Mouse (Mus musculus) ovary, postnatal 14 days (tissue): Measurements from ENCODE around the gene Oard1.

Source experiments
- DNase-seq: peaks from one replicate; pipeline ENCODE4 v3.0.0; 2022; ENCODE audit warnings: low spot score

The Oard1 gene

DNA sequence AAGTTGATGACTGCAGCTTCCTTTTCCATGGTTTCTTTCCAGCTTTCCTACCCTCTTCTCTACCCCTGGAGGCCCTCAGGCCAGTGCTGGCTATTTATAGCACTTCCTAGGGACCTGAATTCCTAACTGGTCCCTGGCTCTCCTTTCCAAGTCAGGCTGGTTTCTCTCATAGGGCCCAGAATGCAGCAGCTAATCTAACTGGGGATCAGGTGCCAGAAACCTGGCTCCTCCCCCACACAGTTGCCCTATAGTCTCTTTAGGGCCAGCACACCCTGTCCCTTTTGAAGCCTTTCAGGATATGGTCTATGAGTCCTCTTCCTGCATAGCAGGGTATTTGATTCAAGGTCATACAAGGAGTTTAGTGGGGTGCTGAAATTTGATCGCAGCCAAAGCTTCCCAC lies 26.7 kb downstream of the Oard1 start:
- no peak for DNase-seq

DNA sequence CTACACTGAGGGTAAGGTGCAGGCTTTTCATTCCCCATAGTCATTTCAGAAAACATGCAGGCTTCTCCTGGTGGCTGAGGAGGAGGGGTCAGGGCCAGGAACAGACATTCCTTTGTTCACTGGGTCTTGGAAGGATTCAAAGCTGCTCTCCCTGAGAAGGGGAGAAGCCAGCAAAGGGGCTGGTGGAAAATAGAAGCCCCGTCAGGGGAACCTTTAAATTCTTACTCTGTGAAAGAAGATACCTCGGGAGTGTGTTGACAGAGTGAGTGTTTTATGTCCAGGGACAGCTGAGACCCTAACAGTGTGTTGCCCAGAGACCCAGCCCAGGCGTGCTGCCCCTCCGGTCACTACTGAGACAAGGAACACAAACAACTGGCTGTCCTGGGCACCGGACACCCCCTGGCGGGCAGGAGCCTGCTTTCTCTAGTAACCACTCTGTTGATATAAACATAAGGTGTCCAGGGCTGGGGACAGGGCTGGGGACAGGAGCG lies 27.7 kb downstream of the Oard1 start:
- no peak for DNase-seq

DNA sequence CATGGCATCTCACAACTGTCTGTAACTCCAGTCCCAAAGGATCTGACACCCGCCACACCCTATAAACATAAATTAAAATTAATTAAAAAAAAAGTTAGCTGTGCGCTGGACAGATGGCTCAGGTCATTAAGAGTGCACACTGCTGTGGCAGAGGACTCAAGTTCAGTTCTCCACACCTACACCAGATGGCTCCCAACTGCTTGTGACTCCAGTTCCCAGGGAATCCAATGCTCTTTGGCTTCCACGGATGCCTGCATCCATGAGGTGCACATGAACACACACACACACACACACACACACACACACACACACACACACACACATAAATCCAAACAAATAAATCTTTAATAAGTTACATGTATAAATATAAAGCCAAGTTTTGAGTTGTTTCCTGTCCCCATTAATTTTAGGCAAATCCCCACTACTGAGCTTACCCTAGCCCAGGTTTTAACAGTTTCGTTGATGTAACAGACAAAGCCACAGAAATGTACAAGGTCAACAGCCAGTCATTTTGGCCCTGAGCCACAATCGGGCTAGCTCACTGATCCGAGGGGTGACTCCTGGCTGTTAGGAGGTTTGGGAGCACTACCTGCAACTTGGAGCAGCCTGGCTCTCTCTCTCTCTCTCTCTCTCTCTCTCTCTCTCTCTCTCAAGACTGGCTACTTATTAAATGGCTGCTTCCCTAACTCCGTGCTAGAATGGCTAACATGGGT lies 33.1 kb downstream of the Oard1 start:
- DNase-seq, result no peak

DNA sequence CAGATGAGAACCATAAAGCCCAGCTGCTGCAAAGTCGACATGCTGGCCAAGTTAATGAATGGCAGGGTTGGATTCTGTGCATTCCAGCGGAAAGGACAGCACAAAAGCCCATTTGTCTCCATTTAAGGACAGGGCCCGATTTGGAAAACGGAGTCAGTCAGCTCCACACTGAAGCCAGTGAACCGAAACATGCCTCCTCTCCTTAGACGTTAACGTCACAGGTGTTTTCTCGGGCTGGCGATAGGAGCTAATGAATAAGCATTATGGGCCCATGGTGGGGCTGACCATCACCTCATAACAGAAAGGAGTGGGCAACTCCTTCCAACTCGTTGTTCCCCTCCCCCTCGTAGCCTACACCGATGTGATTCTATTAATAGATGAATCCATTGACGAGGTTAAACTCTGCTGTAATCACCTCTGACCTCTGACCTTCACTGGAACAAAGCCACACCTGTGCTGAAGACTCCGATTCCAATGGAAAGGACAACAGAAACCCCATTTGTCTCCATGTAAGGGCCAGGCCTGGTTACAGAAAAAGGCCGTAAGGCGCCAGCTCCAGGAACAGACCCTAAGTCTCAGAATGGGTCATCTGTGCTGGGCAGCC lies 33.8 kb downstream of the Oard1 start:
- DNase-seq, result no peak

DNA sequence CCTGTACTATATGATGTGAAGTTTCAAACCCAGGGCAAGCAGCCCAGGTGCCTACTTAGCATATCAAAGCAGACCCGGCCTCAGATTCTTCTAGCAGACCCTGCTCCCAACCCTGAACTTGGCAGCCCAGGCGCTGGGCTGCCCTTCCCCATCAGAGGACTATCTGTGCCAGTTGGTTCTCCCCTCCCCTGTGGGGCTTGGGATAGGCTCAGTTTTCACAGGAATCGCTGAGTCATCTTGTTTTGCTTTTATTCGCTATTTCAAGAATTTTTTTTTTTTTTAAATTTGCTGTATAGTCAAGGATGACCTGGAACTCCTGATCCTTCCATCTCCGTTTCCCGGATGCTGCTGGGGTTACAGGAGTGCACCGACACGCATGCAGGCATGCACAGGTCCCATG lies 37.9 kb downstream of the Oard1 start:
- DNase-seq, result no peak

DNA sequence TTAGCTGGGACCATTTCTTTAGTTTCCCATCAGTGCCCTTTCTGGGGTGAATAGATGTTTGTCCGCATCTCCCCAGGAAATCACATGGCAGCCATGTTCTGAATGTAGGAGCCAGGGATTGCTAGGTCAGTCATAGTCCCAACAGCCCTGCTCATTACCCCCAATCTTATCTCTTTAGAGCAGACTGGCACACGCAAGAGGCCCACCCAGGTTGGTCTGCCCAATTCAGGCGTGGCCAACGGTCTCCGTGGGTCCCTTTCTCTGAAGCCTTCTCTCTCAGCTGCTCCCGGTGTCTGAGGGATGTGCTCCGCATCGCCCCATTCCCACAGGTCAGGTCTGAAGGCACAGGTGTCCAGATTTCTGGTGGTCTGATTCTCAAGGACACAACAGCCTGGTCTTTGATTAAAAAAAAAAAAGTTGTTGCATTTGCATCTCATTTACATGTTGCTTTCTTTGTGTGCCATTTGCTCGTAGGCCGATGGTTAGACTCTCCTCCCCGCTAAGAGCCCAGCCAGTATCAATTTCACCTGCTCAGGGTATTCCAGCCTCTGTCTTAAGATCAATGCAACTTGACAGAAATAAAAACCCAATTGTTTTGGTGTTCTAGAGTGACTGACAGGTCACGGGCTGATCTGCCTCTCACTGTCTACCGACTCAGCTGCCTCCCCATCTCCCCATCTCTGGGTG lies 41.0 kb downstream of the Oard1 start:
- no peak for DNase-seq

DNA sequence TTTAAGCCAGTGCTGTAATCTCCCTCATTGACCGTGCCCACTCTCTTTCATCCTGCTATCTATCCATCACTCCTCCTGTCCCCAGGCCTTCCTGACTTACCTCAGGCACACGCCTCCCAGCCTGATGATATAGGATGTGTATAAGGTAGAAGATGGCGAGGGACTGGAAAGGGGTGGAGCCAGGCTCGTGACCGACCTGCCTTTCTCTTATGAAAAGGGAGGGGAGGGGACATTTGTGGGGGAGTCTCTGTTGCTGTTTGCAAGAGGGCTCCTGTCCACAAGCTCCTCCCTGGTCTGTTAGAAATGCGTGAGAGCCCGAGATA lies 41.5 kb downstream of the Oard1 start, which contains the start of gene Tspo2:
Tspo2 (minus strand) TSS at position 170 of the 323 bp plus-strand sequence.
- no peak for DNase-seq

DNA sequence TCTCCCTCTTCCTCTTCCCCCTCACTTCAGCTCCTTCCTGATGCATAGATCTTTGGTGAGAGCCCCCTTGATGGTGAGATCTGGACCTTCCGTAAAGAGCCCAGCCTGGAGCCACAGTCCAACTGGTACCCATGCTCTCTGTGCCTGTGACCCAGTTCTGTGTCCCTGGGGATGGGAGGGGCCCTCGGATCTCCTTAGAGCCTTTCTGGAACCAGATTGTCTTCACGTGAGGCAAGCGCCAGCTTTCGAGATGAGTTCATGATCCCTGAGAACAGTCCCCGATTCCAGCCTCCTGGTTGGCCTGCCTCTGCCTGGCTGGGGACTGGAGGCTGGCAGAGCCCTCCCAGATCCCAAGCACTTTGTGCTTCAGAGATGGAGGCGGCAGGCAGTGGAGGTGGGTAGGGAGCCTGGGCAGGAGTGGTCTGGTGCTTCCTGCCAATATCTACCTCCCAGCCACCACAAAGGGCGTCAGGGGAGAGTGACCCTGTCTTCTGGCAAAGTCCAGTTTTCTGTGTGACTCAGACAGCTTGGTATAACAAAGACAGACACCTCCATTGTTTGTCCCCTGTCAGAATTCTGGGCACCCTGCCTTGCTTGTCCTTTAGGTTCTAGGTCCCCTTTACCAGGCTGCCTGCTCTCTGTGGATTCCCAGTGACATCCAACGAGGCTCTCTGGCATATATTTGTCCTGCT lies 42.1 kb downstream of the Oard1 start:
- DNase-seq, result no peak

DNA sequence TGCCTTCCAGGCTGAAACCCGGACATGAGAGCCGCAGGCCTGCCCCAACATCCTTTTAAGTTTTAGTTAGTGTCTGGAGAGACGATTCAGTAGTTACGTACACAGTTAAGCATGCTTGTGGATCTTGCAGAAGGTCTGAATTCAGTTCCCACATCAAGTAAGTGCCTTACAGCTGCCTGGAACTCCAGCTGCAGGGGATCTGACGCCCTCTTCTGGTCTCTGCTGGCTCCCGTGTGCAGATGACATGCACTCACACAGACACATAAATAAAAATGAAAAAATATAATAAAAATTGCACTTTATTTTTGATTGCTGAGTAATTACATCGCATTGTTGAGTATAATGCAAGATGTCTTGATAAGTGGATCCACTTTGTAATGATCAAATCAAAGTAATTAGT lies 43.7 kb downstream of the Oard1 start:
- no peak for DNase-seq

DNA sequence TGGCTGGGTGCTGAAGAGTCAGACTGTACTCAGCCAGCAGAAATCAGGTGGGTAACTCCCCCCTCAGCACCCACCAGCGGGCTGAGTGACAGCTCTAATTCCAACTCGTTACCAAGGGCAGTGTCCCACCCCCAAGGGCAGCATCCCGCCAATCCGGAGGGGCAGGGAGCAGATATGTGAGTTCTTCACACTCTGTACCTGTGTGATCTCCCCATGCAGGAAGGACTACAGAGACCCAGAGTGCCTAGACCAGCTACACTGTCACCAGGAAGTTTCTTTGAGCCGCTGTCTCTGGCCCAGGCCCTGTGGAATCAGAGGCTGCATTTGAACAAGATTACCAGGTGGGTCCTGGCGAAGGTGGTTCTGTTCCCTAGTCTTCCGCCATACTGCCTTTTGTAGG lies 44.4 kb downstream of the Oard1 start:
- no peak for DNase-seq

DNA sequence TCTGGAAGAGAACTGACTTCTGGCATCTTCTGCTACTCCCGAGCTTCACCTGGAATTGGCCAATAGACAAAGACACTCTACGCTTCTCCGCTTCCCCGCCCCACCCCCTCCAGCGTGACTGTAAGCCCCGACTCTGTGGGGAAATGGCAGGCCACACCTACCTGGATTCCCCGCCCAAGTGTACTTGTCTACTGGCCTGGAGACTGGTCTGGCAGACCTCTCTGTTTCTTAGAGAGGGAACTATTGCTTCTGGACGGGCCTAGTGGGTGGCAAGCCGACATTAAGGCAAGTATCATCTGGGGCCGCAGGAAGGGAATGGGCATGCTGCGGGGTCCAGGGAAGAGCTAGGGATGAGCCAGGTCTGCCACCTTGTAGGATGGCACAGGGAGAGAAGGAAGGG lies 44.9 kb downstream of the Oard1 start, which contains the start of gene Unc5cl:
Unc5cl (plus strand) TSS at position 214 of the 400 bp plus-strand sequence.
- no peak for DNase-seq

DNA sequence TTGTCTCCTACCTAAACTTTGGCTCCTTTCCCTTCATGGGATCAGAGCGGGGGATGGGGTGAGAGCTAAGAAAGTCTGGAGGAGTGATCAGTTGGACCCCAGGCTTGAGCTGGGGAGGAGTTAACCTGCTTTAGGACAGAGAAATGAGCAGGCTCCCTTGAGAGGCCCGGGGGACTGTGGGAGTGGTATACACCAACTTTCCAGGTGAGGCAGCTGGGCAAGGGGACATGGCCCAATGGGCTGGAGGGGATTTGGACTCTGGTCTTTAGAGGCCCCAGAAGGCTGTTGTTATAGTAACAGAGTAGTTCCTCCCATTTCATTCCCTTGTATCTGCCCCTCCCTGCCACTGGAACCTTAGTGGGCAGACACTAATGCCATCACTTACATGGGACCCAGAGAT lies 46.1 kb downstream of the Oard1 start:
- DNase-seq, result no peak

DNA sequence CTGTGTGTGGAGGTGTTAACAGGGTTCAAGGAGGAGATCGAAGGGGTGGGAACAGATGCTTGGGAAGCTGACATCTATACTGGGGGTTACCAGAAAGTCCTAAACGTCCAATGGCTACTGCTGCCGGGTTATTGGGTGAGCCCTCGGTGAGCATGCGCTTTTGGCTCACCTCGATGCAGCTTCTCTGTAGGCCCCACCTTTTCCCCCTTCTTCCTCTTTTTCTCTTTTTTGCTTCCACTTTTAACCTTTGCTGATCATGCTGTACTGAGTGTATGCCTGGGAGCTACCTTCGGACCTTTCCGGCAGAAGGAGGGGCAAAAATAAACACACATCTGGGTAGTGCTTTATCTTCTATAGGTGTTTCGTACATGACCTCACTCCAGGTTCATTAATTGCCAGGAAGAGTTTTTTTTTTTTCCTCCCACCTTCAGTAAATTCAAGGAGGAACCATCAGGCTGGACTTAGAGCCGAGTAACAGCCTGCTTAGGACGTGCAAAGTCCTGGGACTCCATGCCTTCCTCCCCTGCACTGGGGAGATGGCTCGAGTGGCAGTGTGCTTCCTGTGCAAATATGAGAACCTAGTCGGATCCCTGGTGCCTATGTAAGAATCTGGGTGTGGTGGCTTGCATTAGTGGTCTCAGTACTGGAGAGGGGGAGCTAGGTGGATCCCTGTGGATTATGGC lies 48.3 kb downstream of the Oard1 start:
- DNase-seq, result no peak

DNA sequence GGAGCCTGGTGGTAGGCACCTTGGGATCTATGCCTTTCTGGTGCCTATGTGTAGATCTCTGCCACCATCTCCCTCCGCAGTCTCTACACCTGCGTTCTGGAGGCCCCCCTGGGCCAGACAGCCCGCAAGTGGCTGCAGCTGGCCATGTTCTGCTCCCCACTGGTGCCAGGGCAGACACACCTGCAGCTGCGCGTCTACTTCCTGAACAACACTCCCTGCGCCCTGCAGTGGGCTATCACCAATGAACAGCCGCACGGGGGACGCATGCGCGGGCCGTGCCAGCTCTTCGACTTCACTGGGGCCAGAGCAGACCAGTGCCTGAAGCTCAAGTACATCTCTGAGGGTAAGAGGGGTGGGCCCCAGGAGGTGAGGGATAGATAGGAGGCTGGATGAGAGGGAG lies 52.3 kb downstream of the Oard1 start:
- no peak for DNase-seq

DNA sequence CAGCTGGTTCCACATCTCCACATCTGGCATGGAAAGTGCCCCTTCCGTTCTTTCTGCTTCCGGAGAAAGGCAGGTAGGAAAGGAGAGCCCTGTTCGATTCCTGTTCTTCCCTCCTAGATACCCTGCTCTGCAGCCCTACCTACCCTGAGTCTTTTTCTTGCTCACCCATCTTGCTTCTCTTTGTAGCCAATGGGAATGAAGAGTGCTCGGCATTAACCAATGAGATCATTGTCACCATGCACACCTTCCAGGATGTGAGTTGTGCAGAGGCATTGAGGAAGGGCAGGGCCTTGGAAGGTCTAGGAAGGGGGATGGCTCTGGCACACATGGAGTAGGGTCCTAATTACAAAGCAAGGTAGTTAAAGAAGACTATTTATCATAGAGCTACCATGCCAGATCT lies 53.6 kb downstream of the Oard1 start:
- no peak for DNase-seq
